Mouse (Mus musculus) cerebellum, adult 2 months (tissue): ENCODE data around the gene Abce1.

ENCODE experiments used
- CTCF ChIP-seq: fragments of 200-500 bp; IDR thresholded peaks from 2 replicates; pipeline ENCODE4 v1.5.1; 2011; ENCODE audit warnings: low read depth, mild to moderate bottlenecking, control low read depth, low read length, moderate library complexity, borderline replicate concordance; ENCODE audit not compliant: insufficient read depth
- POLR2A ChIP-seq: fragments of 200-500 bp; IDR thresholded peaks from 2 replicates; pipeline ENCODE4 v1.6.1; 2011; ENCODE audit warnings: low read length, control low read depth, borderline replicate concordance; ENCODE audit not compliant: insufficient read depth

GRCm38 (mm10) chr8:79724589-79724988 is 13.0 kb upstream of the Abce1 start:
- TF ChIP-seq CTCF (no peak), POLR2A (no peak)
